Mouse (Mus musculus): ENCODE results near the gene Cars.

Cars gene

GRCm38 (mm10) chr7:143511335-143511712 lies 88.6 kb downstream of the Cars start:
- DNase-seq (ENCODE audit: low spot score), result no peak

- no peak for DNase-seq (ENCODE audit: low spot score)
Measured at GRCm38 (mm10) chr7:143510593-143511334, 89.1 kb downstream of the Cars start.

GRCm38 (mm10) chr7:143509566-143509965 lies 90.3 kb downstream of the Cars start:
- no peak for DNase-seq (ENCODE audit: low spot score)
